Mouse (Mus musculus): ENCODE data around the gene Olfr1532-ps1.

DNA sequence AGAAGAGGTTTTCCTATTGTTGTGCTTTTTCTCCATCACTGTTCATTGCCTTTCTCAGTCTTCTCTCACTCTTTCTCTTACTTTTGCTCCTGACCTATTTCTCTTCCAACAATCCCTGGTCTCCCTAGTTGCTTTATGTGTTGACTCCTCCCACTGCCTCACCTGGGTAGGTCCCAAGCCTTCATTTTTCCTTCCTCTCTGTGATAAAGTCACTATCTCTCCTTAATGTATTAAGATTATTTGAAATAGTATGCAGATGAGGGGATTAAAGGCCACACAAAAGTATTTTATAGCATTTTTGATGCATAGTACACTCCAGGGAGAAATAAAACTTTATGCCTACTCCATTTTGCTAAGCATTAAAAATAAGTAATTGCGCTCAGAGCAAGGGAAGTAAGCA, 56.0 kb downstream of the Olfr1532-ps1 start, which contains the start of gene Olfr6:
- TF ChIP-seq CTCF (IDR thresholded peaks at IDR 0.05; ENCODE audit: extremely low read depth, insufficient read depth, insufficient read length, insufficient replicate concordance), result no peak
- no peak for TF ChIP-seq POLR2A (IDR thresholded peaks at IDR 0.05; ENCODE audit: low read depth, low read length)
